In genomic region chr5:67097106-67098050, GRCm38 (mm10) we compare ENCODE assay signal across 11 mouse cellular contexts. TPM values are rescaled to one million over a fixed set of nuclear protein-coding genes. Genes with fewer than 3 reads are reported as not detected.
A peak's percentile ranks its signal among the peaks of the same experiment; 100 is the strongest.
DNase-seq lines count a peak whose midpoint lies in the region; ATAC-seq lines count a peak whose summit lies in the region.
"Had no signal": no experiment of that assay in that cellular context is flagged by ENCODE, and none has a peak within 500 bp of the region (broad histone marks: within the 10 kb centered on the region; RNA-seq: fewer than 3 reads in every experiment).

No protein-coding gene starts in this region.

- no peak overlapping the region for H3K4me2 ChIP-seq in forebrain, embryonic 13.5 days
- no peak overlapping the region for H3K4me2 ChIP-seq in liver, embryonic 11.5 days
- no peak overlapping the region for H3K4me2 ChIP-seq in embryonic facial prominence, embryonic 14.5 days (ENCODE audit: low read depth, low read length)

- H3K9ac ChIP-seq in forebrain, embryonic 13.5 days = no peak overlapping the region
- H3K9ac ChIP-seq in liver, embryonic 11.5 days (ENCODE audit: low read depth, low read length) = no peak overlapping the region
- no peak overlapping the region for H3K9ac ChIP-seq in embryonic facial prominence, embryonic 14.5 days (ENCODE audit: low read depth, low read length)
- H3K9ac ChIP-seq: lung, embryonic 15.5 days had no signal

- WGBS in forebrain, embryonic 10.5 days = under 1% methylated on average over 41 of the region's 41 CpGs
- under 1% methylated on average over 41 of the region's 41 CpGs for WGBS in forebrain, embryonic 13.5 days
- WGBS in liver, embryonic 11.5 days = 2% methylated on average over 41 of the region's 41 CpGs
- WGBS in embryonic facial prominence, embryonic 14.5 days = under 1% methylated on average over 41 of the region's 41 CpGs

- H3K4me1 ChIP-seq in forebrain, embryonic 10.5 days = peaks cover 60% of the 10 kb centered on the region
- peaks cover 14% of the 10 kb centered on the region for H3K4me1 ChIP-seq in forebrain, embryonic 13.5 days
- H3K4me1 ChIP-seq in liver, embryonic 11.5 days (replicated peaks; ENCODE audit: control insufficient read depth, insufficient read depth, low read length) = no peaks in the 10 kb centered on the region; the same call in 1 of the 2 replicates
- H3K4me1 ChIP-seq in embryonic facial prominence, embryonic 14.5 days (ENCODE audit: control insufficient read depth, insufficient read depth, low read length) = peaks cover 5% of the 10 kb centered on the region; the same call in 1 of the 2 replicates

- no peaks in the 10 kb centered on the region for H3K36me3 ChIP-seq in forebrain, embryonic 10.5 days (replicated peaks)
- H3K36me3 ChIP-seq in forebrain, embryonic 13.5 days (ENCODE audit: poor library complexity, severe bottlenecking) = no peaks in the 10 kb centered on the region
- H3K36me3 ChIP-seq in liver, embryonic 11.5 days (ENCODE audit: control insufficient read depth, insufficient read depth, low read length) = no peaks in the 10 kb centered on the region
- no peaks in the 10 kb centered on the region for H3K36me3 ChIP-seq in embryonic facial prominence, embryonic 14.5 days (ENCODE audit: control insufficient read depth, insufficient read depth, low read length)
- H3K36me3 ChIP-seq: lung, embryonic 15.5 days had no signal

- ATAC-seq in forebrain, embryonic 13.5 days = no peak; the same call in 1 of the 2 replicates
- no peak for ATAC-seq in liver, embryonic 11.5 days (replicated peaks; ENCODE audit: low FRiP score)
- no peak for ATAC-seq in embryonic facial prominence, embryonic 14.5 days (ENCODE audit: low read depth)
- no peak for ATAC-seq in activated CD4-positive, CD25-positive, alpha-beta regulatory T cell, adult 4 months

- H3K27me3 ChIP-seq in forebrain, embryonic 10.5 days (ENCODE audit: poor library complexity, severe bottlenecking) = peaks cover 100% of the 10 kb centered on the region
- H3K27me3 ChIP-seq in forebrain, embryonic 13.5 days = peaks cover 96% of the 10 kb centered on the region
- peaks cover 97% of the 10 kb centered on the region for H3K27me3 ChIP-seq in liver, embryonic 11.5 days (replicated peaks; ENCODE audit: control insufficient read depth, insufficient read depth, low read length)
- H3K27me3 ChIP-seq in embryonic facial prominence, embryonic 14.5 days (replicated peaks; ENCODE audit: control insufficient read depth, insufficient read depth, low read length) = peaks cover 97% of the 10 kb centered on the region

- no peak overlapping the region for H3K27ac ChIP-seq in forebrain, embryonic 10.5 days
- no peak overlapping the region for H3K27ac ChIP-seq in forebrain, embryonic 13.5 days
- H3K27ac ChIP-seq in liver, embryonic 11.5 days (ENCODE audit: low read depth, low read length) = no peak overlapping the region
- no peak overlapping the region for H3K27ac ChIP-seq in embryonic facial prominence, embryonic 14.5 days (replicated peaks; ENCODE audit: low read depth, low read length)
- H3K27ac ChIP-seq: lung, embryonic 15.5 days had no signal

- no peaks in the 10 kb centered on the region for H3K9me3 ChIP-seq in forebrain, embryonic 10.5 days
- no peaks in the 10 kb centered on the region for H3K9me3 ChIP-seq in forebrain, embryonic 13.5 days (replicated peaks)
- no peaks in the 10 kb centered on the region for H3K9me3 ChIP-seq in liver, embryonic 11.5 days (ENCODE audit: control insufficient read depth, low read length)
- no peaks in the 10 kb centered on the region for H3K9me3 ChIP-seq in embryonic facial prominence, embryonic 14.5 days (ENCODE audit: control insufficient read depth, low read length)
- H3K9me3 ChIP-seq: lung, embryonic 15.5 days had no signal

- no peak overlapping the region for H3K4me3 ChIP-seq in forebrain, embryonic 10.5 days
- no peak overlapping the region for H3K4me3 ChIP-seq in forebrain, embryonic 13.5 days
- no peak overlapping the region for H3K4me3 ChIP-seq in liver, embryonic 11.5 days (ENCODE audit: low read depth, low read length)
- H3K4me3 ChIP-seq in embryonic facial prominence, embryonic 14.5 days (ENCODE audit: low read depth, low read length) = no peak overlapping the region

- peak; percentile 52 for DNase-seq in forebrain, embryonic 10.5 days (ENCODE audit: extremely low spot score, low spot score)
- DNase-seq in liver, embryonic 11.5 days (ENCODE audit: low spot score) = peak; percentile 52
- no peak for DNase-seq in liver
- peak; percentile 2 for DNase-seq in embryonic facial prominence, embryonic 14.5 days (ENCODE audit: low spot score)
- peak; percentile 48 for DNase-seq in mesoderm, embryonic 11.5 days (ENCODE audit: low read depth, low spot score)
- DNase-seq in urinary bladder, adult 2 months (ENCODE audit: low spot score) = no peak

RNA-seq across cellular contexts. Expression of gene Phox2b, which starts 1.7 kb away (rescaled TPM):
- 0.05 TPM in 1 of 2 replicates, not detected in the other for polyA plus RNA-seq in forebrain, embryonic 10.5 days (2016; fragmentation: Nextera tagmentation; extraction: Ambion mirVana)
- not detected in 2 replicates for polyA plus RNA-seq in forebrain, embryonic 13.5 days (2015; fragmentation: Nextera tagmentation; extraction: Ambion mirVana)
- polyA plus RNA-seq in liver, embryonic 11.5 days (2014; fragmentation: Nextera tagmentation; extraction: Ambion mirVana) = 0.70 and 0.84 TPM in 2 replicates
- 1.8 and 2.4 TPM in 2 replicates for polyA plus RNA-seq in embryonic facial prominence, embryonic 14.5 days (2014; fragmentation: Nextera tagmentation; extraction: Ambion mirVana)
- under 1 TPM in 1 of 2 experiments, not detected in 1; 0.11 TPM for polyA plus RNA-seq in activated CD4-positive, CD25-positive, alpha-beta regulatory T cell, adult 4 months (2017; shearing (Covaris generic))
- polyA plus RNA-seq in urinary bladder, adult 2 months (2012; rRNA removed) = 0.30 and 0.41 TPM in 2 replicates
- polyA plus RNA-seq: C2C12; spleen, adult 2 months had no signal

Comparison
In these comparisons a context has a peak if more than half of its experiments do, and no peak if none do; other contexts are left out.
1. DNase-seq: peak in forebrain, embryonic 10.5 days (single experiment), liver, embryonic 11.5 days (single experiment), embryonic facial prominence, embryonic 14.5 days (single experiment) and mesoderm, embryonic 11.5 days (single experiment); none in liver (single experiment) and urinary bladder, adult 2 months (single experiment).